Mouse (Mus musculus): Measurements from ENCODE around the gene Ppp1r37. TPM values are rescaled to one million over a fixed set of nuclear protein-coding genes. Genes with fewer than 3 reads are reported as not detected.

Ppp1r37 gene
- polyA plus RNA-seq, 1 experiment from 2014 or later: 3.1 TPM

DNA sequence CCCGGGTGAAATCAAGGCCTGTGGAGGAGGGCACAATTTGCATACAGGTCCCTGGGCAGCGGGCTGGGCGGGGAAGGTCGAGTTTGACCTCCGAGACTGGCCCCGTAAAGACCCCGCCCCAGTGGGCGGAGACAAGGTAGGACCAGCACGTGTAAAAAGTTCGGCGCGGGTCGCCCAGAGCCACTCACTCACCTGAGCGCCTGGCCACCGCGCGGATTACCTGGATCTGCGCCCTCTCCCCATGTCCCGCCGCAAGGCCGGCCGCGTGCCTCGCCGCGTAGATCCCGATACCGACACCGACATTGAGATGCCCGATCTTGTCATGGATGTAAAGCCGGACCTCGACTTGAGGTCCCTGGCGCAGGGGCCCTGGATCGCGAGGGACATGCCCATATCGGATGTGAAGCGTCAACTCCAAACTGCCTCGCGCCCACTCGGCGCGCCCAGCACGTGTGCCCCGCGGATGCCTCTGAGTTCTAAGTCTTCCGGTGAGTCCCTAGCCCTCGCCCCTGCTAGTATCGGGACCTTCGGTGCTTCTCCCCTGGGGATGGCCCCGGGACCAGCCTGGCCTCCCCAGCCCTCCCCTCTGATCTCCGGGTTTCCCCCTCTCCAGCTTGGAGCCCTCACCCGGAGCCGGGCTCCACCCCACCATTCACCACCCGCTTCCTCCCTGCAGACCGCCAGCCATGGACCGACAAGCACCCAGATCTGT, 14.4 kb upstream of the Ppp1r37 start, which contains the start of the genes Zfp296 and Gemin7:
TSS of gene Zfp296 (plus strand) at position 147 of the 712 bp plus-strand sequence.
TSS of gene Gemin7 (minus strand) at position 455 of the 712 bp plus-strand sequence.
- H3K4me3 ChIP-seq (ENCODE audit: low read depth, low read length): peak within 1 kb of the TSS; percentile 52
- H3K27me3 ChIP-seq (replicated peaks; ENCODE audit: control insufficient read depth, insufficient read depth, low read length): 0 out of 2 replicates have a peak, but pooled peaks cover 8% of the 10 kb centered on the region
- ATAC-seq (replicated peaks; ENCODE audit: low FRiP score) (no peak; the same call in 1 of the 2 replicates), DNase-seq (ENCODE audit: low spot score) (peak; percentile 64)
- H3K4me1 ChIP-seq (replicated peaks; ENCODE audit: control insufficient read depth, insufficient read depth, low read length): peaks cover 26% of the 10 kb centered on the region
- H3K4me2 ChIP-seq: peak within 1 kb of the TSS; percentile 99
- peak within 1 kb of the TSS; percentile 66 for H3K9ac ChIP-seq (ENCODE audit: low read depth, low read length)
- under 1% methylated on average over 56 of the region's 56 CpGs for WGBS
- H3K9me3 ChIP-seq (ENCODE audit: control insufficient read depth, low read length): no peaks in the 10 kb centered on the region
- H3K36me3 ChIP-seq (ENCODE audit: control insufficient read depth, insufficient read depth, low read length): peaks cover 13% of the 10 kb centered on the region; the same call in 1 of the 2 replicates
- no peak within 1 kb of the TSS for H3K27ac ChIP-seq (ENCODE audit: low read depth, low read length)

DNA sequence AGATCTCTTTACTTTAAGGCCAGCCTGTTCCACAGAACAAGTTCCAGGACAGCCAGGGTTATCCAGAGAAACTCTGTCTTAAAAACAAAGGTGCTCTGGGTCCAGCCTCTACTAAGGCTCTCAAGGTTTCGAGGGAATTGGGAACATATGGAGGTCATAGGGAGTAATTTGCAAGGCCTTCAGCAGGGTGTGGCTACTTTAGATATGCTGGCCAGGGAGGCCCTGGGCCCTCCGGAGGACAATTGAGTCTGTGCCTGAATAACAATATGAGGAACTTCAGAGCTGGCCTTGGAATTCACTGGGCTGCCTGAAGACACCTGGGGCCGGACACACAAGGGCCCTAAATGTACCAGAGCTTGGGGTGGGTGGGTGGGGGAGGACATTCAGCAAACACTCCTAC, 12.7 kb upstream of the Ppp1r37 start:
- H3K9ac ChIP-seq (ENCODE audit: low read depth, low read length): peak overlapping the region; percentile 30
- H3K9me3 ChIP-seq (ENCODE audit: control insufficient read depth, low read length): no peaks in the 10 kb centered on the region
- H3K36me3 ChIP-seq (ENCODE audit: control insufficient read depth, insufficient read depth, low read length): peaks cover 9% of the 10 kb centered on the region
- peak overlapping the region; percentile 41 for H3K27ac ChIP-seq (ENCODE audit: low read depth, low read length)
- H3K4me3 ChIP-seq (ENCODE audit: low read depth, low read length): no peak overlapping the region
- DNase-seq (ENCODE audit: low spot score) (no peak), ATAC-seq (replicated peaks; ENCODE audit: low FRiP score) (no peak)
- H3K4me2 ChIP-seq: peak overlapping the region; percentile 99
- peaks cover 34% of the 10 kb centered on the region for H3K4me1 ChIP-seq (replicated peaks; ENCODE audit: control insufficient read depth, insufficient read depth, low read length)
- H3K27me3 ChIP-seq (replicated peaks; ENCODE audit: control insufficient read depth, insufficient read depth, low read length): 0 out of 2 replicates have a peak, but pooled peaks cover 8% of the 10 kb centered on the region
- WGBS: 49% methylated on average over 3 of the region's 3 CpGs

DNA sequence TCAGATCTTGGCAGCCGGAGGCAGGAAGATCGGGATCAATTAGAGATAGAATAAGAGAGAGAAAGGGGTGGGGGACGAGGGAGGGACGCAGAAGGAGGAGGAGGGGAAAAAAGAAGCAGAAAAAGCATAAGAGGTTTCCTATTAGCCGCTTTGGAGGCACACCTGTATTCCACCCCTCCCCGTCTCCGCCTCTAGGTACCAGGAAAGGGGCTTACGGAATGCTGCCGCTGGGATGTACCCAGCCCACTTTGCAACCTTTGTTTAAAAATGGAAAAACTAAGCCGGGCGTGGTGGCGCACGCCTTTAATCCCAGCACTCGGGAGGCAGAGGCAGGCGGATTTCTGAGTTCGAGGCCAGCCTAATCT, 10.9 kb upstream of the Ppp1r37 start:
- H3K4me1 ChIP-seq (replicated peaks; ENCODE audit: control insufficient read depth, insufficient read depth, low read length): peaks cover 34% of the 10 kb centered on the region
- peak overlapping the region; percentile 85 for H3K27ac ChIP-seq (ENCODE audit: low read depth, low read length)
- no peaks in the 10 kb centered on the region for H3K9me3 ChIP-seq (ENCODE audit: control insufficient read depth, low read length)
- ATAC-seq (replicated peaks; ENCODE audit: low FRiP score): no peak
- peak overlapping the region; percentile 85 for H3K4me3 ChIP-seq (ENCODE audit: low read depth, low read length)
- H3K27me3 ChIP-seq (replicated peaks; ENCODE audit: control insufficient read depth, insufficient read depth, low read length): 0 out of 2 replicates have a peak, but pooled peaks cover 8% of the 10 kb centered on the region
- H3K36me3 ChIP-seq (ENCODE audit: control insufficient read depth, insufficient read depth, low read length): peaks cover 9% of the 10 kb centered on the region; the same call in 1 of the 2 replicates
- peak overlapping the region; percentile 89 for H3K4me2 ChIP-seq
- DNase-seq (ENCODE audit: low spot score): no peak
- WGBS: 22% methylated on average over 16 of the region's 16 CpGs
- H3K9ac ChIP-seq (ENCODE audit: low read depth, low read length): peak overlapping the region; percentile 90

DNA sequence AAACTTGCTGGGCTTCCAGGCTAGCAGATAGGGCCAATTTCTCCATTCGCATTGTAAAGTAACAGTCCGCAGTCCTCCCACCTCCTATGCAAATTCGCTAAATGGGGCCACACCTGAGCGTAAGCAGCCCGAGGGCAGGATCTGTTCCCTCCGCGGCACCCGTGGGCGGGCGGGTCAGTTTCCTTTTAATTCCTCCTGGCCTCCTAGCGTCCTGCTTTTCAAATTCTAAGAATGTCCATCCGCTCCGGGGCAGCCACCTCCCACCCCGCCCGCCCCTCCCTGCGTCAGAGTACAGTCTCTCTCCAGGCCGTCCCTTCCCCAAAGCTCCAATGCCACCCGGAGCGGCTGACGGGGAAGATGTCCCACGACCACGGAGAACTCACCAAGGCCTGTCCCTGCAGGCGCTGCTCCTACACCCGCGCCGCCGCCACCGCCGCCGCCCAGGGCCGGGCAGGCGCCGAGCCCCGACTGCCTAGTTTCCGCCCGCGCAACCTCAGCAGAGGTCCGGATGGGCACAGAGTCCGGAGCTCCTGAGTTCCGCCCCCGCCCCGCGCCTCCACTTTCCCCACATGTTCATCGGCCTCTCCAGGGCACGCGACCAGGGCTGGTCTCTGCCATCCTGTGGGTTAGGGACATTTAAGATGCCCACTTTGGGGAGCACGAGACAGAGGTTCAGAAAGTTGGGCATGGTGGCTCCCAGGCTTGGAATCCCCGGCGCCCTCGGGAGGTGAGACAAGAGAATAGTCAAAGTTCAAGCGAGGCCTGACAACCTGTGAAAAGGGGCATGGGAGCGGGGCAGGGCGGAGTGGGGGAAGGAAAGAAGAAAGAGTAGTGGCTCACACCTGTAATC, 10.3 kb upstream of the Ppp1r37 start:
- Histone ChIP-seq H3K4me3 (ENCODE audit: low read depth, low read length) (peak overlapping the region; percentile 85), H3K4me2 (peak overlapping the region; percentile 89), H3K9ac (ENCODE audit: low read depth, low read length) (peak overlapping the region; percentile 90), H3K27me3 (replicated peaks; ENCODE audit: control insufficient read depth, insufficient read depth, low read length) (0 out of 2 replicates have a peak, but pooled peaks cover 8% of the 10 kb centered on the region), H3K36me3 (ENCODE audit: control insufficient read depth, insufficient read depth, low read length) (peaks cover 9% of the 10 kb centered on the region; the same call in 1 of the 2 replicates), H3K4me1 (replicated peaks; ENCODE audit: control insufficient read depth, insufficient read depth, low read length) (peaks cover 34% of the 10 kb centered on the region), H3K9me3 (ENCODE audit: control insufficient read depth, low read length) (no peaks in the 10 kb centered on the region), H3K27ac (ENCODE audit: low read depth, low read length) (peak overlapping the region; percentile 85)
- under 1% methylated on average over 52 of the region's 53 CpGs for WGBS
- DNase-seq (ENCODE audit: low spot score) (peak; percentile 92), ATAC-seq (replicated peaks; ENCODE audit: low FRiP score) (peak; percentile 85)

DNA sequence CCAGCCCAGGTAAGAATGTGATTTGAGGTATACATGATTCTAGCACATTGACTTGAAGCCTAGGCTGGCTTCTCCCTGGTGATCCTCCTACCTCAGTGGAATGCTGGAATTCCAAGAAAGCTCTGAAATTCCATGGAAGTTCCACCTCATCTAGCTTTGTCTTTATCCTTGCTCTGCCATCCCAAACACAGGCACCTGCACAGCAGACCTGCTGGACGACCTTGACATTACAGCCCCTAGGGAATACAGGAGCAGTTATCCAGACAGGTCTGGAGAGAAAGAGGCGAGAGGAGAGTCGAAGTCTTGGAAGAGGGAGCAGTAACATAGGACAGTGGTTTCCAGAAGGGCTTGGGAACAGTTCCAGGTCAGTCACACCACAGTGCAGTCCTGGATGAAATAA, 6.8 kb upstream of the Ppp1r37 start:
- 83% methylated on average over 3 of the region's 3 CpGs for WGBS
- no peak for ATAC-seq (replicated peaks; ENCODE audit: low FRiP score)
- Histone ChIP-seq H3K4me2 (no peak overlapping the region), H3K27me3 (replicated peaks; ENCODE audit: control insufficient read depth, insufficient read depth, low read length) (no peaks in the 10 kb centered on the region), H3K9me3 (ENCODE audit: control insufficient read depth, low read length) (no peaks in the 10 kb centered on the region), H3K27ac (ENCODE audit: low read depth, low read length) (no peak overlapping the region), H3K4me3 (ENCODE audit: low read depth, low read length) (no peak overlapping the region), H3K36me3 (ENCODE audit: control insufficient read depth, insufficient read depth, low read length) (peaks cover 28% of the 10 kb centered on the region), H3K9ac (ENCODE audit: low read depth, low read length) (no peak overlapping the region), H3K4me1 (replicated peaks; ENCODE audit: control insufficient read depth, insufficient read depth, low read length) (peaks cover 13% of the 10 kb centered on the region)
- no peak for DNase-seq (ENCODE audit: low spot score)

DNA sequence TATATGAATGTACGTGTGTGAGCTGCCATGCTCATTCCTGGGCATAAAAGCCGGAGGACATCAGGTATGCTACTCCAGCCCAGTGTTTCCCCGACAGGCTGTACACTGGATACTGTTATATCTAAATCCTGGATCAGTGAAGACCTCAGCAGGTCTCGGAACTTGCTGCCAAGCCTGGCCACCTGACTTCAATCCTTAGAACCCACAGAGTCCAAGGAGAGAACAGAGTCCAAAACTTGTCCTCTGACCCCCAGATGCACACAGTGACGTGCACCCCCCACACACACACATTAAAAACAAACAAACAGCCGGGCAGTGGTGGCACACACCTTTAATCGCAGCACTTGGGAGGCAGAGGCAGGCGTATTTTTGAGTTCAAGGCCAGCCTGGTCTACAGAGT, 4.5 kb upstream of the Ppp1r37 start:
- Histone ChIP-seq H3K4me1 (replicated peaks; ENCODE audit: control insufficient read depth, insufficient read depth, low read length) (peaks cover 25% of the 10 kb centered on the region), H3K9ac (ENCODE audit: low read depth, low read length) (no peak overlapping the region), H3K9me3 (ENCODE audit: control insufficient read depth, low read length) (no peaks in the 10 kb centered on the region; the same call in 1 of the 2 replicates), H3K4me3 (ENCODE audit: low read depth, low read length) (no peak overlapping the region), H3K36me3 (ENCODE audit: control insufficient read depth, insufficient read depth, low read length) (peaks cover 34% of the 10 kb centered on the region), H3K4me2 (no peak overlapping the region), H3K27ac (ENCODE audit: low read depth, low read length) (no peak overlapping the region), H3K27me3 (replicated peaks; ENCODE audit: control insufficient read depth, insufficient read depth, low read length) (no peaks in the 10 kb centered on the region)
- no peak for ATAC-seq (replicated peaks; ENCODE audit: low FRiP score)
- WGBS: 95% methylated on average over 8 of the region's 8 CpGs
- DNase-seq (ENCODE audit: low spot score): no peak

DNA sequence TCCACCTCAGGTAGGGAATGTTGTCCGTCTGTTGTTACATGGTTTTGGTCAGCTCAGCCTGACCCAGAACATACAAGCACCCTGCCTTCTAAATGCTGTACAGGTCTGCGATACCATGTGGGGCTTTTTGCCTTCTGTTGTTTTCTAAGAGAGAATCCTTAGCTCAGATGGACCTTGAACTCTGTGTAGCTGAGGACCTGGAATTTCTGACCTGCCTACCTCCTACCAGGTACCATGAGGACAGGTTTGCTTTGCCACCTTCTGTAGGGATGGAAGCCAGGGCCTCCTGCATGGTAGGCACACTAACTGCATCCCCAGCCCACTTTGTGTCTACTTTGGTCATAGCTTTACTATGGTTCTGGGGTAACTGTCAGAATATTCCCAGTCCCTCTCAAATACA, 2.9 kb upstream of the Ppp1r37 start:
- Histone ChIP-seq H3K4me1 (replicated peaks; ENCODE audit: control insufficient read depth, insufficient read depth, low read length) (peaks cover 18% of the 10 kb centered on the region), H3K4me2 (no peak overlapping the region; the same call in 1 of the 2 replicates), H3K27ac (ENCODE audit: low read depth, low read length) (no peak overlapping the region), H3K9ac (ENCODE audit: low read depth, low read length) (no peak overlapping the region), H3K36me3 (ENCODE audit: control insufficient read depth, insufficient read depth, low read length) (peaks cover 29% of the 10 kb centered on the region), H3K9me3 (ENCODE audit: control insufficient read depth, low read length) (no peaks in the 10 kb centered on the region; the same call in 1 of the 2 replicates), H3K27me3 (replicated peaks; ENCODE audit: control insufficient read depth, insufficient read depth, low read length) (no peaks in the 10 kb centered on the region), H3K4me3 (ENCODE audit: low read depth, low read length) (no peak overlapping the region)
- no peak for DNase-seq (ENCODE audit: low spot score)
- WGBS: 94% methylated on average over 2 of the region's 2 CpGs
- ATAC-seq (replicated peaks; ENCODE audit: low FRiP score): no peak

DNA sequence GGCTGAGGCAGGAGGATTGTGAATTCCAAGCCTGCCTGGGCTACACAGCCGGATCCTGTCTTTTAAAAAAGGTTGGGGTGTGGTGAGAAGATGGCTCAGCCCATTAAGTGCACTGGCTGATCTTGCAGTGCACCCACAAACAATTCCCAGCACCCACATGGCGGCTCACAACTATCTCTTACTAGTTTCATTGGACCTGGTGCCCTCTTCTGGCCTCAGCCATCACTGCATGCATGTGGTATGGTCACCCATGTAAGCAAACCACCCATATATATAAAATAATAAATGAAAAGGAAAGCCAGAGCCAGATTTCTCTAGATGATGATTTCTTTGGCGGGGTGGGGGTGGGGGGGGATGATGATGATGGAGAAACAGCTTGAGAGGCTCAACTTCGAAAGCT, 1.6 kb upstream of the Ppp1r37 start:
- ATAC-seq (replicated peaks; ENCODE audit: low FRiP score): no peak
- peaks cover 29% of the 10 kb centered on the region for H3K36me3 ChIP-seq (ENCODE audit: control insufficient read depth, insufficient read depth, low read length)
- H3K27ac ChIP-seq (ENCODE audit: low read depth, low read length): peak overlapping the region; percentile 90
- H3K9me3 ChIP-seq (ENCODE audit: control insufficient read depth, low read length): no peaks in the 10 kb centered on the region; the same call in 1 of the 2 replicates
- WGBS: 86% methylated on average over 4 of the region's 4 CpGs
- no peak overlapping the region for H3K4me3 ChIP-seq (ENCODE audit: low read depth, low read length)
- H3K9ac ChIP-seq (ENCODE audit: low read depth, low read length): peak overlapping the region; percentile 5; the same call in 1 of the 2 replicates
- peak overlapping the region; percentile 98 for H3K4me2 ChIP-seq
- no peak for DNase-seq (ENCODE audit: low spot score)
- no peaks in the 10 kb centered on the region for H3K27me3 ChIP-seq (replicated peaks; ENCODE audit: control insufficient read depth, insufficient read depth, low read length)
- peaks cover 32% of the 10 kb centered on the region for H3K4me1 ChIP-seq (replicated peaks; ENCODE audit: control insufficient read depth, insufficient read depth, low read length)
